Mouse (Mus musculus): ENCODE data around the gene Gm20431.
"Not testable (repeated sequence)": the region's sequence is repeated elsewhere in the genome, so short reads cannot be mapped to it uniquely, and the experiment has no call there.

The Gm20431 gene

DNA sequence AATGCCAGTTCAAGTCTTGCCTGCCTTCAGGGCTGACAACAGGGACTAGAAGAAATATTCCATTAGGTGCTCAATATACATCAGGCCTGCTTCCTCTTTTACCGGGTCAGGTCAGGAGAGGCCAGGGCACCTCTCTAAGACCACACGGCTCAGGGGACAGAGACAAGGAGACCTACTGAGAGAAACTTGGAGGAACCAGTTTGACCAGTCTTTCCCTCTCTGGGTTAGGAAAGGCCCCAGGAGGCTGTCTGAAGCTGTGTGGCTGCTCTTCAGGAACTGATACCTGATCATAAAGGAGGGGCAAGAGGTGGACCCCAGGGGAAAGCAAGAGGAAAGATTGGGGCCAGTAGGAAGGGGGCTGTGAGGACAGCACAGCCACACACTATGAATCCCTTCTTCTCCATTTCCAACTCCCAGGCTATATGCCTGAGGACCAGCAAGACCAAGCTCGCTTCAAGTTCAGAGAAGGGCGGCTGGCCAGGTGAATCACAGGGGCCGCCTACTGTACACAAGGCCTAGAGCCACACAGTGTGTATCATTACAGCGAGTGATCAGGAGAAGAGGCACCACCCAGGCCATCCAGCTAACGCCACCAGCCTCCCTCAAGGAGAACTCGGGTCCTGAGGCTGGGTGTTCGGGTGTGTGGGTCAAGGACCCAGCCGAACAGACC is 2.0 kb downstream of the Gm20431 start:
- DNase-seq (ENCODE audit: low read depth): no peak

GRCm38 (mm10) chr2:167658712-167659111 is 2.6 kb downstream of the Gm20431 start:
- DNase-seq (ENCODE audit: low read depth): no peak

GRCm38 (mm10) chr2:167657973-167658372 is 3.3 kb downstream of the Gm20431 start:
- DNase-seq (ENCODE audit: low read depth): no peak

DNA sequence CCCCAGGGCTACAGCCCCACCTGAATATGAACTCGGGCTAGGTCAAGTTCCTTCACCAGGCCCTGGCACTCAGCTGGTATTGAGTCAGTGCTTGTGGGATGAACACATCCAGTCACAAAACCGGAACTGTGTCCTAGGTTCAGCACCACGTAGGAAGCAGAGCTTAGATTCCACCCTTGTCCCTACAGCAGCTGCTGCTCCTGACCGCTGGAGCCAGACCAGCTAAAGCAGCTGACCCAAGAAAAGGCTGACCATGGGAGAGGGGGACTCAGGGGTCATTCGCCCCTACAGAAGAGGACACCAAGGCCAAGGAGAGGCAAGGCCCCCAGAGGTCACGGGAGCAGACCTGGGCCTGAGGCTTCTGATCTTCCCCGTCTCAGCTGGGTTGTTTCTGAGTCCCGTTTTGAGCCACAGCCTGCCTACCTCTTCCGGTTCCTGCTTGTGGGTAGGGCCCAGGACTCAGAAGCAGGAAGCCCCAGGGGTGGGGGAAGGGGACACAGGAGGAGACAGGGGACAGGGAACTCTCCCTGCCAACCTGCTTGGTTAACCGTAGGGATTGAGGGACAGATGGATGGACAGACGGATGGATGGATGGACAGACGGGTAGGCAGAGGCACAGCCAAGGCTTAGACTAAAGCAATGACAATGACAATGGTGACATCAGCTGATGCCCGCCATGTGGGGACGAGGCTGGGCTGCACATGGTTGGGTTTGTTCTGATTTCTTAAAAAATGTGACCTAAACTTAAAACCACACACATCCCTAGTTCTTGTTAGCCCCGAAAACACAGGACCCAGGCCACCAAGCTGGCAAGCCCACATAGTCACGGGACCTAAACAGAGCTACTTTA is 4.4 kb downstream of the Gm20431 start:
- peak; percentile 91 for DNase-seq (ENCODE audit: low read depth)

DNA sequence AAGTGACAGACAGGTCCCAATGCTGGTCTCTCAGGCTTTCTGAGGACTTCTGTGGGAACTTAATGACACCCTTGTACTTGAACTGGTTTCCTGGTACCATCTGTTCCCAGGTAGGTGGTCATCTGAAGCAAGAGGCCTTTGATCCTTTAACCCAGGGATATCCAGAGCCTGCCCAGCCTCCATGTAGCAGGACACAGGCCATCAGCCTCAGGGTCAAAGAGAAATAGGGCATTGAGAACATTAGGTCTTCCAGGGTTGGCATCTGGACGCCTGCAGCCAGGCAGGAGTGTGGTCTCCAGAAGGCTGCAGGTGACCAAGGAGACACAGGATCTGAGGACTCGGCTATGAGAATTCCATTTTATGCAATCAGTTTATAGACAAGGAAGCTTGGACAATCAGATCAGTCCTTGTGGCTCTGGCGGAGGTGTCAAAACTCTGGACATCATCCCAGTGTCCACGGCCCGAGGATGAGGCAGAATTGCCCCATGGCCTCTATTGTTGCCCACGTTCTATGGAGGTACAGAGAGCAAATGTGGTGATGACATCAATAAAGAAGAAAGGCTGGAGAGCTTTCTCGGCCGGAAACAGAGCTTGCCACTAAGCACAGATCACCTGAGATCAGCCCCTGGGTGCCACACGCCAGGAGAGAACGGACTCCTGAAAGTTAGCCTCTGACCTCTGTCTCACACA is 6.2 kb downstream of the Gm20431 start:
- no peak for DNase-seq (ENCODE audit: low read depth)

DNA sequence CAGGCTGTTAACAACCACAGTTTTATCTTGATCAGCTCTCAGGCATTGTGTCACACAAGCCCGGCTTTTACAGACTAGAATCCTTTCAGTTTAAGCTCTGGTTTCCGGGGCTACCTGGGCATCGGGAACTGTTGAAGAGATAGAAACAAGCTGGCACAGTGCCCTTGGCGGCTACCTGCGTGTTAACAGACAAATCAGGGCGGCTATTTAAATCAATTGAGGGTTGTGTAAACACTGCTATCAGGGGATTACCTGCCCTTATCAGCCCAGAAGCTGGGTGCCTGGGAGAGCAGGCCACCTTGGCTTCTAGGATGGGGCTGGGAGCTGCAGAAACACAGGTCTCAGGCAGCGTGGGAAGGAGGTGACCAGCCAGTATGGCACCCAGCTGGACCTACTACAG is 8.6 kb downstream of the Gm20431 start:
- no peak for DNase-seq (ENCODE audit: low read depth)

DNA sequence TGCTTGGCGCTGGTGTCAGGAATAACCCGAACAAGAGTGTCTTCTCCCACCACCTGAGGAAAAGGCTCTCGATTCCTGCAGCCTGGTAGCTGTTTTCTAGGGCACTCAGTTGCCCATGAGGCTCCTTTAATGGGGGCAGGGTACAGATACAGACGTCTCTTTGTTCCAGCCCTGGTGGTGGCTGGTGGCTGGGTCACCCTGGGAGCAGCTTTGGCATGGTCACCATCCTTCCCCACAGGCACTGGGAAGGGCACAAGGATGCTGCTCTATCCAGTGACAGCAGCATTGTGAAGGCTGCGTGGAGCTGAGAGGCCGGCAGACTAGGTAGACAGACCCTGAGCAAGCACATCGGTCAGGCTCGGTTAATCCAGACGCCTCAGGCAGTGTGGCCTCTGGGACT is 9.7 kb downstream of the Gm20431 start:
- DNase-seq (ENCODE audit: low read depth): no peak

GRCm38 (mm10) chr2:167649290-167650032 is 11.8 kb downstream of the Gm20431 start:
- DNase-seq (ENCODE audit: low read depth): peak; percentile 97

GRCm38 (mm10) chr2:167646411-167646810 is 14.9 kb downstream of the Gm20431 start:
- no peak for DNase-seq (ENCODE audit: low read depth)

DNA sequence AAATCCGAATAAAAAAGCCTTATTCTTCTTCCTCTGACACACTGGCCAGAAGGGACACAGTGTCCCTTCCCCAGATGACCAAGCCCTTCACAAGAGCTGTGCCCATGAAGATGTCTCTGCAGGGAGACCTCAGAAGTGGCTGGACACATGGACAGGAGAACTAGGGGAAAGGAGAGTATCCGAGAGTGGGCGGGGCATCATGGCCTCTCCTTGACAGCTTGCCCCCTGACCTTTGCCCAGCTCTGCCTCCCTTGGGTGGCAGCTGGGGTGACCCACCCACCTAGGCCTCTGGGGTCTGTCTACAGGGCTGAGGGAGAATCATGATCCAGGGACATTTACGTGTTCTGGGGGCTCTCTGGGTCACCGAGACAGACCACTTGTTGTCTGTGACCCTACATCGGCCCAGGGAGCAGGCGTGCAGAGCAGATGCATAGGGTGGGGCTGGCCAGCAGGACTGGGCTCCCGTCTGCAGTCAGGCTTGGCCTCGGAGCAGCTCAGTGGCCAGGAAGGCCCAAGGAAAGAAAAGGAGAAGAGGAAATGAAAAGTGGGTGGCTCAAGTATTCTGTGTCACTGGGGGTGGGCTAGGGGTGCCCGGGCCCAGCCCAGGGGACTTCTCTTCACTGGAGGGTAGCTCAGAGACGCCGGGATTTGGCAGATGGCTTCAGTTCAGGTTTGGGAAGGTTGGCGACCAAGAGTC is 17.8 kb downstream of the Gm20431 start:
- DNase-seq (ENCODE audit: low read depth): not testable (repeated sequence)

DNA sequence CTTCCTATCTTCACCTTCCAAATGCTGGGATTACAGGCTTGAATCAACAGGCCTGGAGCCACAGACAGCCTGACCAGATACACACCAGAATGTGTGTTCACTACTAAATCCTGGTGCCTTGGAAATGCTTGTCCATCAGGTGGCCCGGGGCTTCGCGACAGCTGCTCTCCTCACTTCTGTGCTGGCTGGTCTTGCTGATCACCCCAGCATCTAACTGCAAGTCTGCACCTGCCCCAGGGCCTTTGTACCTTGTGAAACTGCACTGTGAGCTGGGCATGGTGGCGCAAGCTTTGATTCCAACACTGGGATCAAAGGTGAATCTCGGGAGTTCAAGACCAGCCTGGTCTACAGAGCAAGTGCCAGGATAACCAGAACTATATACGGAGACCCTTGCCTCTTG is 19.1 kb downstream of the Gm20431 start:
- DNase-seq (ENCODE audit: low read depth): no peak

GRCm38 (mm10) chr2:167641337-167641736 is 20.0 kb downstream of the Gm20431 start:
- peak; percentile 68 for DNase-seq (ENCODE audit: low read depth)

DNA sequence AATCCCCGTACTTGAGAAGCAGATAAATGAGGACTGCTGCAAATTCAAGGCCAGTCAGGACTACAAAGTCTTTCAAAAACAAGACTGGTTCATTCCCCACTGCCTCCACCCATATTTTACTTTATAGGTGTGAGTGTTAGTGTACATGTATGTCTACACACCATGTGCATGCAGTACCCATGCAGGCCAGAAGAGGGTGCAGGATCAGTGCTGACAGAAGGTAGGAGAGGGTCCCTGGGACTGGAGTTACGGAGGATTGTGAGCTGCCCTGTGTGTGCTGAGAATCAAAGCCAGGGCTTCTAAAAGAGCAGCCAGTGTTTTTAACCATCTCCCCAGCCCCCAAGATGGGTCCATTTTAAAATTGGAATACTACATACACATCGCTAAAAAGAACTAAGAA is 21.0 kb downstream of the Gm20431 start:
- DNase-seq (ENCODE audit: low read depth): peak; percentile 48

- no peak for DNase-seq (ENCODE audit: low read depth)
These were observed 26.3 kb downstream of the Gm20431 start for GRCm38 (mm10) chr2:167634865-167635512.

DNA sequence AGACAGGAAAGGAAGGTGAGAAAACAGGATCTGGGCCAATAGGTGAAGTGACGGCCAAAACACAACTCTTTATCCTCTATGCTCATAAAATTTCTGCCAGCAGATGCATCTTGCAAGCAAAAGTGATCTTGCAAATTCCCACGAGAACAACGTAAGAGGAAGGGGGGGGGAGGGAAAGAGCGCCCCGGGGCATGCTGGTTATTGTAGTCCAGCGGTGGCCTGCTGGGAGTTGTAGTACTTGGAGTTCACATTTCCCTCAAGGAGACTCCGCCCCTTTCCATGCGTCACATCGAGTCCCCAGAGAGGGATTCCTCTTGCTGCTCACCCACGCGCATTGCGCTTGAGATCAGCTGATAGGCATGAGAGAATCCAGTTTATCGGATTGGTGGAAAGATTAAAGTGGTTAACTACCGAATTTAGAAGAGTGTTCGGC is 26.9 kb downstream of the Gm20431 start:
- peak; percentile 100 for DNase-seq (ENCODE audit: low read depth)

GRCm38 (mm10) chr2:167633537-167633872 is 27.8 kb downstream of the Gm20431 start:
- no peak for DNase-seq (ENCODE audit: low read depth)

DNA sequence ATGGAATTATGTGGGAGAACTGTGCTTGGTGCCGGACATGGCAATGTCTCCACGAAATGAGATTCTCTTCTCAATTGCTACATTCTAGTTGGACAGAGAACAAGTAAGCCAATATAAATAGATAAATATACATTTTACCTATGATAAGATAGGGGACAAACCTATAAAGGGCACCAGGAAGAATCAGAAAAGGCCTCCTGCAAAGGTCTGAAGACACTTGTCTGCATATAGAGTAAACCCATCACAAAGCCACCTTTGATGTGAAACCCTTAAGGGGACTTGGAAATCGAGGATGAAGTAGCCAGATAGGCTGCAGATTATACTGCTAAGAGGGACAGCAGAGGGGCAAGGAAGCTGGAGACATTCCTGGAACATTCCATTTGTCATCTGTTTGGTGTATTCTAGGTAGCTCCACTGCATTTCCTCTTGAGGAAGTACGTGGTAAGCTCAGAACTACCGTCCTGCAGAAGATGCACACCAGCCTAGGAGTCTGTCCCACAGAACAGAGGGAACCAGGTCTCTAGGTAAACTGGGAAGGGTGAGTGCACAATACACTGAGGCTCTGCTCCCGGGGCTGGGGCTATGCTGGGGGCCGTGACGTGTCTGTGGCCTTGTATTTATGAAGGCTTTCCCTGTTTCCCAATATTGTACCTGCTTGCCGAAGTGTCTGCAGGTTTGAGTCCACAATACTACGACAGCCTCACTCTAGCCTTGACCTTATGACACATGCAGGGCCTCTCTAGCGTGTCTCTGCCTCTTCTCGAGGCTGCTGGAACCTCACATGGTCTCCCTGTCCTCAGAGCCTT is 28.4 kb downstream of the Gm20431 start:
- DNase-seq (ENCODE audit: low read depth): no peak

GRCm38 (mm10) chr2:167631591-167632448 is 29.5 kb downstream of the Gm20431 start, which contains the start of gene Ube2v1:
Gene Ube2v1, minus strand, starts transcription at chr2:167632095.
- DNase-seq (ENCODE audit: low read depth): peak; percentile 97

- DNase-seq (ENCODE audit: low read depth): no peak
These were observed 30.1 kb downstream of the Gm20431 start for GRCm38 (mm10) chr2:167631181-167631590.

Data from 416B (cell line).